Mouse (Mus musculus) embryonic facial prominence, embryonic 13.5 days (tissue): ENCODE data around the gene Fbln5. TPM values are rescaled to one million over a fixed set of nuclear protein-coding genes. Genes with fewer than 3 reads are reported as not detected.

ENCODE experiments used
- ATAC-seq: fragments of 200-750 bp; cut with Nextera tagmentation; 2 replicates; pipeline ENCODE4 v1.8.0; 2017; ENCODE audit warnings: low read depth; ENCODE audit not compliant: insufficient number of reproducible peaks, insufficient read depth, low FRiP score, low TSS enrichment
- H3K27ac ChIP-seq: fragments of 300-500 bp; sonication (generic); 2 replicates; pipeline ENCODE4 v1.5.1; 2015; ENCODE audit warnings: moderate library complexity, mild to moderate bottlenecking, inconsistent platforms
- H3K27me3 ChIP-seq: fragments of 300-500 bp; sonication (generic); 2 replicates; pipeline ENCODE4 v1.6.1; 2015; ENCODE audit warnings: mild to moderate bottlenecking, inconsistent platforms
- H3K36me3 ChIP-seq: fragments of 300-500 bp; sonication (generic); 2 replicates; pipeline ENCODE4 v1.6.1; 2015; ENCODE audit warnings: mild to moderate bottlenecking, inconsistent platforms
- H3K4me1 ChIP-seq: fragments of 300-500 bp; sonication (generic); 2 replicates; pipeline ENCODE4 v1.6.1; 2015; ENCODE audit warnings: inconsistent platforms
- H3K4me2 ChIP-seq: fragments of 300-500 bp; sonication (generic); 2 replicates; pipeline ENCODE4 v1.6.1; 2015; ENCODE audit warnings: moderate library complexity, mild to moderate bottlenecking, inconsistent platforms
- H3K4me3 ChIP-seq: fragments of 300-500 bp; sonication (generic); 2 replicates; pipeline ENCODE4 v1.5.1; 2015; ENCODE audit warnings: mild to moderate bottlenecking, inconsistent platforms
- H3K9ac ChIP-seq: fragments of 300-500 bp; sonication (generic); 2 replicates; pipeline ENCODE4 v1.6.1; 2015; ENCODE audit warnings: mild to moderate bottlenecking, inconsistent platforms
- H3K9me3 ChIP-seq: fragments of 300-500 bp; sonication (generic); 2 replicates; pipeline ENCODE4 v1.6.1; 2016; ENCODE audit warnings: inconsistent platforms
- WGBS: fragments of 180-500 bp; shearing (Covaris S2); methylation state at CpG from one replicate; pipeline ENCODE4 v1.1.7; 2015; ENCODE audit warnings: mixed read lengths; 5-methylcytosine and 5-hydroxymethylcytosine counted together
- polyA plus RNA-seq: library from polyadenylated mRNA; unstranded; fragments of >200 nt; fragmentation: Nextera tagmentation; extraction: Ambion mirVana; gene quantifications from 2 replicates; pipeline ENCODE4 v1.2.1, GENCODE M21; 2015

Gene Fbln5
- polyA plus RNA-seq, result 91.8 and 123 TPM in 2 replicates

GRCm38 (mm10) chr12:101818608-101819370, at the start of gene Fbln5:
Fbln5 (minus strand) TSS chr12:101819055.
- Histone ChIP-seq H3K27me3 (no peaks in the 10 kb centered on the region), H3K9ac (peak within 1 kb of the TSS; percentile 61), H3K27ac (peak within 1 kb of the TSS; percentile 92), H3K4me1 (peaks cover 30% of the 10 kb centered on the region), H3K4me2 (peak within 1 kb of the TSS; percentile 72), H3K4me3 (peak within 1 kb of the TSS; percentile 46), H3K9me3 (no peaks in the 10 kb centered on the region), H3K36me3 (no peaks in the 10 kb centered on the region)
- under 1% methylated on average over 46 of the region's 46 CpGs for WGBS
- ATAC-seq, result peak; percentile 90

GRCm38 (mm10) chr12:101862286-101862964, 43.6 kb upstream of the Fbln5 start:
- H3K4me3 ChIP-seq, result no peak overlapping the region
- no peak overlapping the region for H3K27ac ChIP-seq
- no peaks in the 10 kb centered on the region for H3K4me1 ChIP-seq
- WGBS, result 86% methylated on average over 10 of the region's 10 CpGs
- no peaks in the 10 kb centered on the region for H3K9me3 ChIP-seq
- H3K9ac ChIP-seq, result no peak overlapping the region
- H3K36me3 ChIP-seq, result peaks cover 50% of the 10 kb centered on the region
- H3K4me2 ChIP-seq, result no peak overlapping the region
- no peak for ATAC-seq
- no peaks in the 10 kb centered on the region for H3K27me3 ChIP-seq

- H3K9ac ChIP-seq, result no peak overlapping the region
- no peaks in the 10 kb centered on the region for H3K9me3 ChIP-seq
- H3K4me2 ChIP-seq, result no peak overlapping the region
- H3K4me1 ChIP-seq, result no peaks in the 10 kb centered on the region
- no peaks in the 10 kb centered on the region for H3K27me3 ChIP-seq
- peaks cover 34% of the 10 kb centered on the region for H3K36me3 ChIP-seq
- H3K27ac ChIP-seq, result no peak overlapping the region
- no peak overlapping the region for H3K4me3 ChIP-seq
- WGBS, result 98% methylated on average over 1 of the region's 1 CpGs
- ATAC-seq, result no peak
Measured at GRCm38 (mm10) chr12:101860256-101860655, 41.4 kb upstream of the Fbln5 start.

DNA sequence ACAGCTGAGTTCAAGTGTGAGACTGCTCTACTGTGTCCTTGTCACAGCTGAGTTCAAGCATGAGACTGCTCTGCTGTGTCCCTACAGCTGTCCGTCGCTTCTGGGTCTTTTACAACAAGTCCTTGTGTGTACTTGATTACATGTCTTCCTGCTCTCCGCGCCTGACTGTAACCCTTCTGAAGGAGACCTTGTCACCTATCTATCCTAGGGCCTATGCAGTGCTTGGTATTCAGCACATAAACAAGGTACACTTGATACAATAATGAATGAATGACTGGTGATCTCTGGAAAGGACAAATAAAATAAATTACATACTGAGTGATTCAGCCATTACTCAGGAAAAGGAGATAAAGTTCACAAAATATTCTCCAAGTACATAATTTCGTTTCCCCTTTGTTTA, 39.2 kb upstream of the Fbln5 start:
- ATAC-seq, result no peak
- no peak overlapping the region for H3K4me2 ChIP-seq
- no peaks in the 10 kb centered on the region for H3K4me1 ChIP-seq
- peaks cover 29% of the 10 kb centered on the region for H3K36me3 ChIP-seq
- 88% methylated on average over 5 of the region's 5 CpGs for WGBS
- H3K4me3 ChIP-seq, result no peak overlapping the region
- H3K9me3 ChIP-seq, result no peaks in the 10 kb centered on the region
- H3K27ac ChIP-seq, result no peak overlapping the region
- H3K27me3 ChIP-seq, result no peaks in the 10 kb centered on the region
- no peak overlapping the region for H3K9ac ChIP-seq

DNA sequence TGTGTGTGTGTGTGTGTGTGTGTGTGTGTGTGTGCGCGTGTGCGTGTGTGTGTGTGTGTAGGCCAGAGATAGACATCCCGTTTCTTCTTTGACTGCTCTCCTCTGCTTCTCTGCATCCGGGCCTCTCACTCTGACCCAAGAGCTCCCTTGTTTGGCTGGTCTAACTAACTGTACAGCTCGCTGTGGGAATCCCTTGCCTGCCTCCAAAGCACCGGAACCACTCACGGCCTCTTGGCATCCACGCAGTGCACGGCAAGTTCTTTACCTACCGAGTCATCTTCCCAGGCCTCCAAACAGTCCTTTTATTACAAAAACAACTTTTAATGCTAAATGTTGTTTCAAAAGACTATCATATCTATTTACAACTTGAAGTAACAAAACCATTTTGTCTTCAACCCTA, 35.5 kb upstream of the Fbln5 start:
- Histone ChIP-seq H3K9ac (no peak overlapping the region), H3K4me1 (no peaks in the 10 kb centered on the region), H3K27me3 (no peaks in the 10 kb centered on the region), H3K9me3 (no peaks in the 10 kb centered on the region), H3K27ac (no peak overlapping the region), H3K4me3 (no peak overlapping the region), H3K36me3 (peaks cover 7% of the 10 kb centered on the region), H3K4me2 (no peak overlapping the region)
- 91% methylated on average over 11 of the region's 11 CpGs for WGBS
- ATAC-seq, result no peak

- H3K36me3 ChIP-seq, result peaks cover 7% of the 10 kb centered on the region
- no peak overlapping the region for H3K4me2 ChIP-seq
- H3K9ac ChIP-seq, result no peak overlapping the region
- H3K9me3 ChIP-seq, result no peaks in the 10 kb centered on the region
- no peak for ATAC-seq
- no peak overlapping the region for H3K27ac ChIP-seq
- H3K27me3 ChIP-seq, result no peaks in the 10 kb centered on the region
- H3K4me1 ChIP-seq, result no peaks in the 10 kb centered on the region
- H3K4me3 ChIP-seq, result no peak overlapping the region
- 88% methylated on average over 7 of the region's 7 CpGs for WGBS
Measured at GRCm38 (mm10) chr12:101851846-101852564, 33.1 kb upstream of the Fbln5 start.

DNA sequence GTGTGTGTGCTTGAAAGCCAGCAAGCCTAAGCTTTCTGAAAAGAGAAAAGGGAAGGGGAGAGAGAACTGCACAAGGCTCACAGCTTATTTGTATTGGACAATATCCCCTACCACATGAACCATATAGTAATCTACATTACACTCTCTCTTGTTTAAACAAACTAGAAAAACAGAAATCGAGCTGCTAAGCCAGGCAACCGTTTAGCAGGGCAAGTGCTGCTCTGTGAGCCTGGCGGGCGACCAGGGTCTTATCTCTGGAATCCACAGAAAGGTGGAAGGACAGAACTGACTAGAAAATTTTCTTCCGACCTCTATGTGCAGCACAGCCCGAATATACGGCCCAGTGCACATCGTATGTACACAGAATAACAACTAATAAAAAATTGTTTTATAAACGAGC, 32.5 kb upstream of the Fbln5 start:
- no peak overlapping the region for H3K9ac ChIP-seq
- WGBS, result 87% methylated on average over 9 of the region's 9 CpGs
- H3K9me3 ChIP-seq, result no peaks in the 10 kb centered on the region
- H3K4me2 ChIP-seq, result no peak overlapping the region
- H3K36me3 ChIP-seq, result peaks cover 13% of the 10 kb centered on the region
- no peak for ATAC-seq
- no peak overlapping the region for H3K27ac ChIP-seq
- no peaks in the 10 kb centered on the region for H3K4me1 ChIP-seq
- no peak overlapping the region for H3K4me3 ChIP-seq
- H3K27me3 ChIP-seq, result no peaks in the 10 kb centered on the region

DNA sequence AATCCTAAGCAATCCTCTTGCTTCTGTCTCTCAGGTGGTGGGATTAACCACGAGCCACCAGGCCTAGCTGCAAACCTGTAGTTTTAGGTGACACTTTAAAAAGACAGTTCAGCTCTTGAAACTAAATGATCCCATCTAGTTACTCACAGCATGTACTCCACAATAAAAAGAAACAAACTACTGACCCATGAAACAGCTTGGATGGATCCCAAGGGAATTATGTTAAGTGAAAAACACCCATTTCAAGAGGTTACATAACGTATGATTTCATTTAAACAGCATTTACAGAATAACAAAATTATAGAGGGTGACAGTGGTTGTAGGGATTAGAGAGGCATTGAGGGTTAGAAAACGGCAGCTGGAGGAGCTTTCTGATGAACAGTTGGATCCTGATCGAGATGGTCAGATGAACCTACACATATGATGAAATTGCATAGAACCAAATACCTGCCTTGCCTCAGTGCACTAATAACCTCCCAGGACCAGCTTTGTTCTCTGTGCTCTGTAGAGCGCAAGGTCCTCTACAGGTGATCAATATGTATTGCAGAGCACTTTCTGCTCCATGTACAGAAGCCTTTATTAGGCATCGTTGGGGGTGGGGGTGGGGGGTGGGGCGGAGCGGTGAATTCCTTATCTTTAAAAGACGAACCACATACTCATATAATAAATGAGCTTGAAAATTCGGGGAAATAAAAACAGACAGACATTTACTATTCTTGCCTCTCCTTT, 17.9 kb upstream of the Fbln5 start:
- peaks cover 11% of the 10 kb centered on the region for H3K4me1 ChIP-seq
- WGBS, result 88% methylated on average over 10 of the region's 10 CpGs
- no peak overlapping the region for H3K9ac ChIP-seq
- peaks cover 40% of the 10 kb centered on the region for H3K36me3 ChIP-seq
- H3K27ac ChIP-seq, result no peak overlapping the region
- H3K4me3 ChIP-seq, result no peak overlapping the region
- no peak overlapping the region for H3K4me2 ChIP-seq
- no peaks in the 10 kb centered on the region for H3K9me3 ChIP-seq
- no peaks in the 10 kb centered on the region for H3K27me3 ChIP-seq
- ATAC-seq, result no peak

DNA sequence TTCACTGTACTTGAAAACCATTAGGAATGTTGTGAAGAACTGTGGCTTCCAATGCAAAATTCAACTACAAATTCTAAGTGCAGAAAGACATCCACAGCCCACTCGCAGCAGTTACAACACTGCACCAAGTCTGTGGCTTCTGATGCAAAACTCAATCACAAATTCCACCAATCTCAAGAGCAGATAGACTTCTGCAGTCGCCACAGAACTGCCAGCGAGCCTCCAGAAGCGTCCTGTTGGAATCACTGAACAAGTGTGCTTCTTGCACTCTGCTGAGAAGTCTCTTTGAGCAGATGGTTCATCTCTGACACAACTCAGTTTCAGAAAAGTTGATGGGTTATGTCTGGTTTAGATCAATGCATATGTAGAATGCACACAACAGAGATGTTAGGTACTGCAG, 15.9 kb upstream of the Fbln5 start:
- no peak overlapping the region for H3K4me2 ChIP-seq

GRCm38 (mm10) chr12:101833776-101834175, 14.9 kb upstream of the Fbln5 start:
- no peak overlapping the region for H3K4me2 ChIP-seq
- peaks cover 36% of the 10 kb centered on the region for H3K36me3 ChIP-seq
- H3K4me1 ChIP-seq, result peaks cover 11% of the 10 kb centered on the region
- H3K27me3 ChIP-seq, result no peaks in the 10 kb centered on the region
- no peak overlapping the region for H3K9ac ChIP-seq
- no peaks in the 10 kb centered on the region for H3K9me3 ChIP-seq
- no peak for ATAC-seq
- H3K27ac ChIP-seq, result no peak overlapping the region
- no peak overlapping the region for H3K4me3 ChIP-seq
- 93% methylated on average over 8 of the region's 8 CpGs for WGBS

More for the DNA sequence above, 15.9 kb upstream of the Fbln5 start:
- H3K36me3 ChIP-seq, result peaks cover 40% of the 10 kb centered on the region
- ATAC-seq, result no peak
- H3K4me3 ChIP-seq, result no peak overlapping the region
- H3K9ac ChIP-seq, result no peak overlapping the region
- H3K27ac ChIP-seq, result 0 out of 2 replicates have a peak overlapping the region, but pooled peaks have one; percentile 48
- H3K4me1 ChIP-seq, result peaks cover 11% of the 10 kb centered on the region
- no peaks in the 10 kb centered on the region for H3K27me3 ChIP-seq
- H3K9me3 ChIP-seq, result no peaks in the 10 kb centered on the region
- WGBS, result 70% methylated on average over 4 of the region's 4 CpGs

DNA sequence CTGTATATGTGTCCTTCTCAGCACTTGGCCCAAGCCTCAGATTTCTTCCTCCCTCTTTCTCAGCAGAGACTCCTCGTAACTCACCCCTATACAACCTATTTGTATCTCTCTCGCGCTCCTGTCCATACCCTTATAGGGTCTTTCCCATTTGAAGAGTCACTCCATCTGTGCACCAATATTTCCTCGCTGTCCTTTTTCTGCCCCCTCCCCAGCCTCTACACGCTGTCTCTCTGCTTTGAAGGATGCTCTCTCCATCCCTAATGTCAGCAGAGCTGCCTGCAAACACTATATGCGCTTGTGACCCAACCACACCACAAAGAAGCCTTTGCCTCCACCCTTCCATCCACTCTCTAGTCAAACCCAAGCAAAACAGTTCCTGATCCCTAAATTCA, 14.3 kb upstream of the Fbln5 start:
- H3K4me1 ChIP-seq, result peaks cover 11% of the 10 kb centered on the region
- H3K27ac ChIP-seq, result no peak overlapping the region
- no peak overlapping the region for H3K4me3 ChIP-seq
- no peak overlapping the region for H3K4me2 ChIP-seq
- no peak overlapping the region for H3K9ac ChIP-seq
- no peaks in the 10 kb centered on the region for H3K27me3 ChIP-seq
- H3K9me3 ChIP-seq, result no peaks in the 10 kb centered on the region
- peaks cover 30% of the 10 kb centered on the region for H3K36me3 ChIP-seq
- 91% methylated on average over 6 of the region's 6 CpGs for WGBS
- ATAC-seq, result no peak
